Mouse (Mus musculus): ENCODE results near the gene Ankrd37.
A peak's percentile ranks its signal among the peaks of the same experiment; 100 is the strongest.

The Ankrd37 gene

GRCm38 (mm10) chr8:45975126-45975836 lies 30.2 kb downstream of the Ankrd37 start, which contains the start of the genes 1700029J07Rik and Ufsp2:
Gene 1700029J07Rik (minus strand): TSS chr8:45975252.
Gene Ufsp2 (plus strand): TSS chr8:45975528.
- peak; percentile 98 for DNase-seq (ENCODE audit: extremely low spot score, low spot score)

DNA sequence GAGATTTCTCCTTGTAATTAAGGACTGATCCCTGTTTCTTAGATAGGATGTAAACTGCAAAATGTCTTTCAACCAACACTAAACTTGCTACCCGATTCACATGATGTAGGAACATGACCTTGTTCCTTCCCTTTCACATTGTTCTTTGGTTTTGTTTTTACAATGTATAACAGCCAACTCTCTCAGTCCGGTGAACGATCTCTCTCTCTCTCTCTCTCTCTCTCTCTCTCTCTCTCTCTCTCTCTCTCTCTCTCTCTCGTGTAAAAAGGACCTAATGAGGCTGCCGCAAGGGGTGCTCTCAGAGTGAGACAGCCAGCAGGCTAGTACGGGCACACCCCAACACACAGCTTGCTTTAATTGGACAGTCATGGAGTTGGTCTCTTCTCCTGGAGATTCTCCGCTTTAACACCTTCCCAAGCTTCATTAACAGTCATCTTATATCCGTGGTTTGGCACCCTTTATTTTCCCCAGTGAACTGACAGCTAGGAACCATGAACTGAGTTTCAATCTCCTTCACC lies 31.5 kb downstream of the Ankrd37 start:
- no peak for DNase-seq (ENCODE audit: extremely low spot score, low spot score)

- no peak for DNase-seq (ENCODE audit: extremely low spot score, low spot score)
Measured at GRCm38 (mm10) chr8:45970894-45971293, 34.6 kb downstream of the Ankrd37 start.

DNA sequence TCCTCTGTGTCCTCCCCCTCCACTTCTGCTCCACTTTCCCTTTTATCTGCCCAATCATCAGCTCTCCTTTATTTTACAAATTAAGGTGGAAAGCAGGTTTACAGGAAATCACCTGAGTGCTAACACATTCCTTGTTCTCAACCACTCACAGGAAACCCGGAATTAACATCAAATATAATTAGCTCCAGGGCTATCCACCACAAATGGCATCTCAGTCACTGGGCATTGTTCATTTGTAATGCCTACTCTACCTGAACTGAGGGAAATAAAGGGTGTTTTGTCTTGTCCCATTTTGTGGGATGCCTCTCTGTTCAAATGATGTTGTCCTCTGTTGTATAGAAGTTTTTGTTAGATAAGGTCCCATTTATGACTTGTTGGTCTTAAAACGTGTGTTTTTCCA lies 54.9 kb downstream of the Ankrd37 start:
- DNase-seq (ENCODE audit: extremely low spot score, low spot score): no peak
